Mouse (Mus musculus) thymus, postnatal 4 days (tissue): Measurements from ENCODE around the gene Fndc4.

ENCODE experiments used
- DNase-seq: peaks from one replicate; pipeline ENCODE4 v3.0.0; 2021

The Fndc4 gene

GRCm38 (mm10) chr5:31295606-31296141 lies at the start of gene Fndc4:
Gene Fndc4, minus strand, starts transcription at chr5:31296080.
- DNase-seq, result peak; percentile 18

GRCm38 (mm10) chr5:31328255-31328654 lies 32.4 kb upstream of the Fndc4 start:
- peak; percentile 50 for DNase-seq

GRCm38 (mm10) chr5:31326850-31327249 lies 31.0 kb upstream of the Fndc4 start:
- DNase-seq, result peak; percentile 45

GRCm38 (mm10) chr5:31324085-31324484 lies 28.2 kb upstream of the Fndc4 start:
- no peak for DNase-seq

- DNase-seq, result no peak
These were observed 26.9 kb upstream of the Fndc4 start for GRCm38 (mm10) chr5:31322776-31323175.

GRCm38 (mm10) chr5:31312806-31313205 lies 16.9 kb upstream of the Fndc4 start:
- peak; percentile 50 for DNase-seq

- no peak for DNase-seq
These were observed 7.2 kb upstream of the Fndc4 start for GRCm38 (mm10) chr5:31303093-31303492.

GRCm38 (mm10) chr5:31301866-31302265 lies 6.0 kb upstream of the Fndc4 start:
- DNase-seq, result no peak

GRCm38 (mm10) chr5:31298486-31298885 lies 2.6 kb upstream of the Fndc4 start:
- DNase-seq, result no peak

- no peak for DNase-seq
These were observed 2.1 kb upstream of the Fndc4 start for GRCm38 (mm10) chr5:31297981-31298380.

- DNase-seq, result no peak
These were observed 1.3 kb upstream of the Fndc4 start, which contains the start of gene Gckr for GRCm38 (mm10) chr5:31297047-31297757. Gene Gckr, plus strand, starts transcription at chr5:31297443.

GRCm38 (mm10) chr5:31294964-31295605 lies 795 bp downstream of the Fndc4 start:
- no peak for DNase-seq

GRCm38 (mm10) chr5:31291361-31291688 lies 4.6 kb downstream of the Fndc4 start:
- DNase-seq, result no peak

- DNase-seq, result peak; percentile 96
These were observed 5.1 kb downstream of the Fndc4 start, which contains the start of gene Ift172 for GRCm38 (mm10) chr5:31290521-31291360. Gene Ift172, minus strand, starts transcription at chr5:31291116.

- DNase-seq, result no peak
These were observed 6.2 kb downstream of the Fndc4 start for GRCm38 (mm10) chr5:31289626-31290230.

- DNase-seq, result no peak
These were observed 7.2 kb downstream of the Fndc4 start for GRCm38 (mm10) chr5:31288655-31289054.

- DNase-seq, result no peak
These were observed 7.7 kb downstream of the Fndc4 start for GRCm38 (mm10) chr5:31288225-31288624.

- DNase-seq, result no peak
These were observed 16.5 kb downstream of the Fndc4 start for GRCm38 (mm10) chr5:31279245-31279988.

GRCm38 (mm10) chr5:31273018-31273417 lies 22.9 kb downstream of the Fndc4 start:
- DNase-seq, result no peak

- no peak for DNase-seq
These were observed 28.2 kb downstream of the Fndc4 start for GRCm38 (mm10) chr5:31267686-31268085.

- no peak for DNase-seq
These were observed 29.8 kb downstream of the Fndc4 start for GRCm38 (mm10) chr5:31266101-31266500.

- no peak for DNase-seq
These were observed 38.3 kb downstream of the Fndc4 start for GRCm38 (mm10) chr5:31257616-31258015.
